Mouse (Mus musculus) layer of hippocampus, adult 9-11 months (tissue): ENCODE results near the gene Psmd3.
"Not testable (repeated sequence)": the region's sequence is repeated elsewhere in the genome, so short reads cannot be mapped to it uniquely, and the experiment has no call there.

Source experiments
- DNase-seq: peaks from one replicate; pipeline ENCODE4 v3.0.0; 2022

The Psmd3 gene

DNA sequence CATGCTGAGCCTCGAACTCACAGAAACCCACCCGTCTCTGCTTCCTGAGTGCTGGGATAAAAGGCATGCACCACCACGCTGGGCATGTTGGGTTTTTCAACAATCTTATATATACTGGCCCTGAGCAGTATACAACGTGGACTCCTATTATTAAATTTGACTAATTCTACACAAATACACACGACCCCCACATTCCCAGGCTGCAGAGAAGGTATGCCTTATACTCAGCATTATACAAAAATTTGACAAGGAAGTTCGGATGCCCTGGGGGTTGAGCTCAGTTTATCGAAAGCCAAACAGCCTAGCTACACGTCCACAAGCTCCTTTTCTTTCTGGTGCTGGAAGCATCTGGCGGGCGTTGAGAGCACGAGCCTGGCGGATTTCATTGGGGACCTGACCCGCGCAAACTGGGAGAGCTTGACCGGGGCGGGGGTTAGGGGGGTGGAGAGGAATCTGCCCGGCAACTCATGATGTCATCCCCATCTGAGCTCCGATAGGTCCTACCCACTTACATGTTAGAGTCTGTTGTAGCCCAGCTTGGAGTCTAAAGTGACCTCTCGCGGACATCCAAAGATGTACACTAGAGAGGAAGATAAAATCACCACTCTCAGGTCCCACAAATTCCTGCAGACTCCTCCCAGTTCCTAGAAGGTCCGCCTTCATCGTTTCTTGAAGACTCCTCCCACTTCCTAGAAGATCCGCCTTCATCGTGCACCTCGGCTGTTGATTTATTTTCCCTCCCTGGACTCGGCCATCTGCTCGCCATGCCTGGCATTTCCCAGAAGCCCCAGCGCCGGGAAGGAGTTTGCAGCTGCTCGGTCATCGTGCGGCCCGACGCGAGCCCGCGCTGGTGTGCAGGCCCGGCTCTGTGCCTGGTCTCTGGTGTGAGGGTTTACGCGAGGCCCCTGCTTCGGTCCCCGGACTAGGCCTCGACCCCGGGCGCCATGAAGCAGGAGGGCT, at the start of gene Psmd3:
Psmd3 (plus strand) TSS at position 769 of the 960 bp plus-strand sequence.
- DNase-seq, result peak; percentile 97

DNA sequence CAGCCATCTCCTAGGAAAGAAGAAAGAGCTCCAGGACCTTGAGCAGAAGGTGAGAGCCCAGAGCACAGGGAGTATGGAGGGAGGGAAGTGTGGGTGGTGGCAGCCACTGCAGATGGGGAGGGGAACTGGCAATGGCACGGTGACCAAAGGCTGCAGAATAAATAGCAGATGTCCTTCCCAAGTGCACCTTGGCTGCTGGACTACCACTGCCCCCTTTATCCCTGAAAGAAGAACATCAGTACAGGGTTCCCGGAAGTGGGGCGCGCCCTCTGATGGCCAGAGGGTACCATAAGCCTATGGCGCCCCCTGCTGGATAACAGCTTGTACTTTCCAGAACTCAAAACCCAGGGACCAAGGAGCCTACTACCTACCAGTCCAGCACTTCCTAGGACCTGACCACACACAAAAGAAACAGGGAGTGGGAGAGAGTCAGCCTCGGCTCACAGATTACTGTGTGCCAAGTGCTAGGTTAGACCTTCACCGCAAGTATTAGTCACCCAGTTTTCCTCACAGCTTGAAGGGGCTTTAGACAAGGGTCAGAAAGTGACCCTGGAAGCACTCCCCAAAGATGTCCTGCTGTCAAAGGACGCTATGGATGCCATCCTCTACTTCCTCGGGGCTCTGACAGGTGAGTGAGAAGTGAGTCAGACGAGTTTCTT, 46.9 kb upstream of the Psmd3 start:
- DNase-seq, result not testable (repeated sequence)

DNA sequence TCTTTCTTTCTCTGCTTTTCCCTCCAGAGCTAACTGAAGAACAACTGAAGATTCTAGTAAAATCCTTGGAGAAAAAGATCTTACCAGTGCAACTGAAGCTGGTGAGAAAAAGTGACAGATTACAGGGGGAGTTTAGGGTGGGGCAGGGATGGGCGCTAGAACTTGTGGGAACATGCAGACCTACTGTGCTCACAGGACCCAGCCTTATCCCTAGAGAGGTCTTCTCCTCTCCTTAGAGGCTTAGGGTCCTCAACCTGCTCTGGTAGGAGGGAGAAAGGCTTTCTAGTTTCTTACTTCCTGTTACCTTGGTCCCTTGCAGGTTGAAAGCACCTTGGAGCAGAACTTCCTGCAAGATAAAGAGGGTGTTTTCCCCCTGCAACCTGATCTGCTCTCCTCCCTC, 44.9 kb upstream of the Psmd3 start:
- no peak for DNase-seq

DNA sequence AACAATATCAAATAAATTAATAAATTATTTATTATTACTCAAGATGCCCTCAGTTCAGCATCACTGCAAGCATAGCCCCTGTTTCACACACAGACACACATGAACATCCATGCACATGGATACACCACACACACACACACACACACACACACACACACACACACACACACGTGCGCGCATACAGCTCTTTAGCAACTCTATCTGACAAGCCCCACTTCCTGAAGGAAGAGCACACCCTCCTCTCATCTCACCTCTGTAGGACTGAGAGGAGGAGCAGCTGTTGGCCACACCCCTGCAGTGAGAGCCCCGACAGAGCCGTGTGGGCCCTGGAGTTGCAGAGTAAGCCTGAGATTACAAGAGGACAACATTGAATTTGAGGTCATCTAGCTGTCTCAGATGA, 42.3 kb upstream of the Psmd3 start:
- no peak for DNase-seq

DNA sequence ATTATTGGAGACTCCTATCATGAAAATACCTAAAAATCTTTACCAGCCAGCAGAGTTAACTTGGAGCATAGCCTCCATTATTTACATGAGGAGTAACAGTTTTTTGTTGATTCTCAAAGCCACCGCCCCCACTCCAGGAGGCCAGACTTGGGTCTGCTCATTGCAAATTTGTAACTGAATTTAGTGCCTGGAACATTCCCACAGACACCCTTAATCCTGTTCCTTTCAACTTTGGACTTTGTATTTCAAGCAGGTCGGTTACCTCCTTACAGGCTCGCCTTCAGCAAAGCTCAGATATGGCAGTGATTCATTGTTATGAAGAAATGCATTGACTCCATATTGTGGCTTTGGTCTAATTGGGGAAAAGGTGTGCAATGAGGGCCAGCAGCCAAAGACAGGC, 37.6 kb upstream of the Psmd3 start:
- DNase-seq, result no peak

DNA sequence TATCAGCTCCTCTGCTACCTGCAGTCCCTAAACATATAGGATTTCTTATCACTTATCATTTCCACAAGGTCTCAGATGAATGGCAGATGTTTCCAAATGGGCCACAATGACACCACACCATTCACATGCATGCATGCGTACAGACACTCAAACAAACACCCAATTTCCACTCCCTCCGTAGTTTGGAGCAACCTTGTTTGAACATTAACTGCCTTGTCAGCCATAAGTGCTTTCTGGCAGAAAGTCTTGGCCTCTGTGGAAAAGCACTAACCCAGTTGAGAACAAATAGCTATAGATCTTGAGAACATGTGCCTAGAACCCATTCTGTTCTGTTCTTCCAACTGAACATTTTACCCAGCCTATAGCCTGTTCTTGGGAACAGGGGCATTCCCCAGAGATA, 36.4 kb upstream of the Psmd3 start:
- DNase-seq, result no peak

DNA sequence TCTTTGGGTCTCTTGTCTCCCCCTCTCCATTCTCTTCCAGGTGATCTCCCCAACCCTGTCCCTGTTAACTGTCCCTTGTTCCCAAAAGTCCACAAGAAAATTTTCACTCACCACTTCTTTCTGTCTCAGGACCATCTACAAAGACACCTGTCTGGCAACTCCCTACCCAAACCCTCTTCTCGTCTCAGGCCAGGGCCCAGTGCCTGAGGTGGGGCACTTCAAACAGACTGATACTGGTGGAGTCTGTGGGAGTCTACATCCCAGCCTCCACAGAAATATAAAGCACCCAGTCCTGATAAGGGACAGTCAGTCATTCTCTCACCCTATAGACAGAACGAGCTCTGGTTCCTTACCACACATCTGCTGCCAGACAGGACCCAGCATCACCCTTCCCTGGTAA, 35.9 kb upstream of the Psmd3 start, which contains the start of gene Gsdma2:
Gsdma2 (plus strand) TSS at position 301 of the 400 bp plus-strand sequence.
- no peak for DNase-seq

DNA sequence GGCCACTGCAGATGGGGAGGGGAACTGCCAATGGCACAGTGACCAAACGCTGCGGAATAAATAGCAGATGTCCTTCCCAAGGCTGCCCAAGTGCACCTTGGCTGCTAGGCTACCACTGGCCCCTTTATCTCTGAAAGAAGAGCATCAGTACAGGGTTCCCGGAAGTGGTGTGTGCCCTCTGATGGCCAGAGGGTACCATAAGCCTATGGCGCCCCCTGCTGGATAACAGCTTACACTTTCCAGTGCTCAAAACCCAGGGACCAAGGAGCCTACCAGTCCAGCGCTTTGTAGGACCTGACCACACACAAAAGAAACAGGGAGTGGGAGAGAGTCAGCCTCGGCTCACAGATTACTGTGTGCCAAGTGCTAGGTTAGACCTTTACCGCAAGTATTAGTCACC, 27.3 kb upstream of the Psmd3 start:
- peak; percentile 11 for DNase-seq

DNA sequence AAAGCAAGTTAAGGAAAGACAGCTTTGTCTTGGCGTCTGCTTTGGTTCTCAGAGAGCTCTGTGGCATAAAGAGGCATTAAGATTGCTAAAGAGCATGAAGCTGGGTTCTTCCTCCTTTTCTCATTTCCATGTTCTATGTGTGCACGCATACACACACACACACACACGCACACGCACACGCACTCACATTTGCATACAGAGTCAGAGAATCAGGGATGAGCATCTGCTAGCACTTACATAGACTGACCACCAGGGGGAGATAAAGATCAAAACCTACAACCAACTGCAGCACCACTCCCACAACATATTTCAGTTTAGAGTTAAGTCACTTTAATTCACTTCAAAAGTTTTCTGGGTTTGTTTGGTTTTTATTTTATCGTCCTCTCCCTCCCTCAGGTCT, 21.8 kb upstream of the Psmd3 start:
- peak; percentile 65 for DNase-seq

DNA sequence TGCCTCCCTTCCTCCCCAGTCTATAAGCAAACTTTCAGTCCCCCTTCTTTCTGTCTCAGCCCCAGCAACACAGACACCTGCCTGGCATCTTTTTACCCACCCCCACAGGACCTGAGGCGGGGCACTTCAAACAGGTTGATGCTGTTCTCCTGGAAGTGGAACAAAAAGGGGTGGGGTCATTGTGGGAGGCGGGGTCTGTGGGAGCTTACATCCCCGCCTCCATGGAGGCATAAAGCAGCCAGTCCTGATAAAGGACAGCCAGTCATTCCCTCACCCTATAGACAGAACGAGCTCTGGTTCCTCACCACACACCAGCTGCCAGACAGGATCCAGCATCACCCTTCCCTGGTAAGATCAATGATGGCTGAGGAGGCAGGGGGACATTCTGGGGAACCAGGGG, 18.3 kb upstream of the Psmd3 start, which contains the start of gene Gsdma:
Gsdma (plus strand) TSS at position 261 of the 400 bp plus-strand sequence.
- no peak for DNase-seq

DNA sequence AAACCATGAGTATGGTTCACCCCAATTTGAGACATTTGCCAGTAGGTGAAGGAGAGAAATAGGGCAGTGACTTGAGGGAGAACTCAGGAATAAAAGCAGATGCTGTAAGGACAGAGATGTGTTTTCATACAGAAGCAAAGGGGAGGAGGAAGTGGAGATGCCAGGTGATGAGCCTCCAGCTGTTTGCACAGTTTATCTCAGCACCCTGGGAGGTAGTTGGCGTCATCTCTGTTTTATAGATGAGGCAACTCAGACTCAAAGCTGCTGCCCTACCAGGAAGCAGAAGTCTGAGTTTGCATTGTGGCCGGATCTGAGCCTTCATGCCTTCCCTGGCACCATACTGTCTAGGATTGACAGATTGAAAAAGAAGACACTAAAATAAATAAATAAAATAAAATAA, 13.4 kb upstream of the Psmd3 start:
- DNase-seq, result no peak

DNA sequence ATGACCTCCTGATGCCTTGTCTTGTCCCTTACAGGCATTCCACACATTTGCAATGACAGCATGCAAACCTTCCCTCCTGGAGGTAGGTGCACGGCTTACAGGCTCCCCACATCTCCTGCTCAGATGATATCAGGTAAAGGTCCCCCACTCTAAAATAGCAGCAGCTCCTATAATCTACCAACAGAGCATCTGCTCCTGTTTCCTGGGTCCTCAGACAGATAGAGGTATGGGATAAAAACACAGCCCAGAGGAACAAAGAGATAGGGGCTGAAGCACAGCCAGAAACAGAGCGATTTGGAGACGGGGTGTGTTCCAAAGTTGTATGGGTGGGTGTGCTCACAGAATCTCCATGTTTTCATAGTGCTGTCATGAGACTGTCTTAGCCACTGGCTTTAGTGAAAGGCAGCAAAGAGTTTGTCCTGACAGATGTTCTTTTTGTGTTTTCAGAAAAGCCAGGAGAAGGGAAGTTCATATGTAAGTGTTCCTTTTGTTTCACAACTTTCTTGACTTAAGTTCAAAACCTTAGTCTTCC, 11.0 kb upstream of the Psmd3 start:
- DNase-seq, result no peak

DNA sequence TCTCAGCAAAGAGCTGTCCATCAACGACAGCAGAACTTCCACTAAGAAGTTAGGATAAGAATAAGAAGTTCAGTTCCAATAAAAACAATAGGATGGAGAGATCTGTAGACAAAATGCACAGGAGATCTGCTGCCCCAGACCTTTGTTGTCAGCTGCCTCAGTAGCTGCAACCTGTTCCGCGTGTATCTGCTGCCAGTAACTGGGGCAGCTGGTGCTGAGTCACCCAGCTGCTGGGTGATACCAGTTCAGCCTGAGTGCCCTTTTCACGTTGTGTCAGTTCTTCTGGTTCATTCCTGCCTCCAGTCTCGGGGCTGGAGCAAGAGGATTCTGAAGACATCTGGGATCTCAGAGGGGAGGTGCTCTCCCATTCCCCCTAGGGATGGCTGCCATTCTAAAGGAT, 10.5 kb upstream of the Psmd3 start:
- no peak for DNase-seq

DNA sequence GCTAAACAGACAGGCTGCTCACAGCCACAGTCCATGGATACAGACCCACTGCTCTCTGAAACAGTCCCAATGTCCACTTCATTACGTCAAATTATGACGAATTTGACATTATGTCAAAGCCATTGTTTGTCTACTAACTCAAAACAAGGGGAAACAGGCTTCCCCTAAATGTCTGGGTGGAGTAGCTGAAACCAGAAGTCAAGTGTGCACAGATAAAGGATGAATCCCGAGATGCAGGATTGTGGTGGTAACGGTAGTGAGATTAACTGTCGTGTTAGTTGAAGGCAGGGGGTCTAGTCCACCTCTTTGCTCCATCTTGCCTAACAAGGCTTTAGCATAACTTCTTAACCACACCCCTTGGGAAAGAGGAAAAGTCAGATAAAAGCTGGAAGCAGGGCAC, 9.9 kb upstream of the Psmd3 start:
- DNase-seq, result no peak

DNA sequence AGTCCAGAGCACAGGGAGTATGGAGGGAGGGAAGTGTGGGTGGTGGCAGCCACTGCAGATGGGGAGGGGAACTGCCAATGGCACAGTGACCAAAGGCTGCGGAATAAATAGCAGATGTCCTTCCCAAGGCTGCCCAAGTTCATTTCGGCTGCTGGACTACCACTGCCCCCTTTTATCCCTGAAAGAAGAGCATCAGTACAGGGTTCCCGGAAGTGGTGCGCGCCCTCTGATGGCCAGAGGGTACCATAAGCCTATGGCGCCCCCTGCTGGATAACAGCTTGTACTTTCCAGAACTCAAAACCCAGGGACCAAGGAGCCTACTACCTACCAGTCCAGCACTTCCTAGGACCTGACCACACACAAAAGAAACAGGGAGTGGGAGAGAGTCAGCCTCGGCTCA, 9.2 kb upstream of the Psmd3 start:
- not testable (repeated sequence) for DNase-seq

DNA sequence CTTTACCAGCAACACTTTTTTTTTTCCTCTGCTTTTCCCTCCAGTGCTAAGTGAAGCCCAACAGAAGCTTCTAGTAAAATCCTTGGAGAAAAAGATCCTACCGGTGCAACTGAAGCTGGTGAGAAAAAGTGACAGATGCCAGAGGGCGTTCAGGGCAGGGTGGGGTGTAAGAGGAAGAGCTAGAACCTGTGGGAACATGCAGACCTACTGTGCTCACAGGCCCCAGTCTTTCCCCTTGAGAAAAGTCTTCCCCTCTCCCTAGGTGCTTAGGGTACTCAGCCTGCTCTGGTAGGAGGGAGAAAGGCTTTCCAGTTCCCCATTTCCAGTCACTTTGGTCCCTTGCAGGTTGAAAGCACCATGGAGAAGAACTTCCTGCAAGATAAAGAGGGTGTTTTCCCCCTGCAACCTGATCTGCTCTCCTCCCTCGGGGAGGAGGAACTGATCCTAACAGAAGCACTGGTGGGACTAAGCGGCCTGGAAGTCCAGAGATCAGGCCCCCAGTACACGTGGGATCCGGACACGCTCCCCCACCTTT, 6.5 kb upstream of the Psmd3 start:
- no peak for DNase-seq

DNA sequence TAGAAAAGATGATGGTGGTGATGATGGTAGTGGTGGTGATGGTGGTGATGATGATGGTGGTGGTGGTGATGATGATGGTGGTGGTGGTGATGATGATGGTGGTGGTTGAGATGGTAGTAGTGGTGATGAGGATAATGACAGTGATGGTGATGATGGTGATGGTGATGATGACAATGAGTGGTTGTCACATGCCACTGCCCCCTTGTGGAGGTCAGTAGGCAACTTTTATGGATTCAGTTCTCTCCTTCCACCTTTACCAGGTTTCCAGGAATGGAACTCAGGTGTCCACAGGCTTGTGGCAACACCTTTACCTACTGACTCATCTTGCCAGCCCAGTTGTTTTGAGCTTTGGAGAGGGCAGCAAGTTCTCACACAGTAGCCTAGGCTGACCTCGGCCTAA, 2.3 kb upstream of the Psmd3 start:
- DNase-seq, result no peak

DNA sequence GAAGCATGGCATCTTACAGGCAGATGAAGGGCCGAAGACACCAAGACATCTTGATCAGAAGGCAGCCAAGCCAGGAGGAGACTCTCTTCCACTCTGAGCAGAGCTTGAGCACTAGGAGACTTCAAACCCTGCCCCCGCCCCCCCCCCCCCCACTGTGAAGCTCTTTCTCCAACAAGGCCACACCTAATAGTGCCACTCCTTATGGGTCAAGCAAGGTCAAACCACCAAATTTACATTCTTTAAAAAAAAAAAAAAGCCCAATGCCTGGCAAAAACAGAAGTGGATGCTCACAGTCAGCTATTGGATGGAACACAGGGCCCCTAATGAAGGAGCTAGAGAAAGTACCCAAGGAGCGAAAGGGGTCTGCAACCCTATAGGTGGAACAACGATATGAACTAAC, 1.8 kb upstream of the Psmd3 start:
- not testable (repeated sequence) for DNase-seq

DNA sequence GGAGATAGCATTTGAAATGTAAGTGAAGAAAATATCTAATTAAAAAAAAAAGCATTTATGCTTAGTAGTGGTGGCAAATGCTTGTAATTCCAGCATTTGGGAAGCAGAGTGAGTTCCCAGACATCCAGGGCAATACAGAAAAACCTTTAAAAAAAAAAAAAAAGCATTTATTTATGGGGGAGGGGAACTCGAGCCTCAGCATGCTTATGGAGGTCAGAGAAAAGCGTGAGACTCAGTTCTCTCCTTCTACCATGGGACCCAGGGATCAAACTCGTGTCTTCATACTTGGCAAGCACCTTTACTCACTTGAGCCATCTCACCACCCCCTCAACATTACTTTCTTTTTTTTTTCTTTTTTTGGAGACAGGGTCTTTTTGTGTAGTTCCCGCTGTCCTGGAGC, 1.2 kb upstream of the Psmd3 start:
- DNase-seq, result no peak

DNA sequence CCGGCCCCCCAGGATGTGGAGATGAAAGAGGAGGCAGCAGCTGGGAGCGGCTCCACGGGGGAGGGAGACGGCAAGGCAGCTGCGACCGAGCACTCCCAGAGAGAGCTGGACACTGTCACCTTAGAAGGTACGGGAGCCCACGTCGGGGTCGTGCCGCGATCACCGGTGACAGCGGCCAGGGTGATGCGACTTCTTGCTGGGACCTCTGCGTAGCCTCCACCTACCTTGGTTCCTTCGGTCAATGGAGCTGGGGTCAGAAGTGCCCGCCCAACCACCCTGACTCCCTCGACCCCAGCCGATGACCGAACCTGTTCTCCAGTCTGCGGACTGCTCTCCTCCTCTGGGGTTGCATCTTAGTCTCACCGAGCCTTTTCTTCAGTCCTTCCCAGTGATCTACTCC, 457 bp downstream of the Psmd3 start:
- DNase-seq, result no peak

DNA sequence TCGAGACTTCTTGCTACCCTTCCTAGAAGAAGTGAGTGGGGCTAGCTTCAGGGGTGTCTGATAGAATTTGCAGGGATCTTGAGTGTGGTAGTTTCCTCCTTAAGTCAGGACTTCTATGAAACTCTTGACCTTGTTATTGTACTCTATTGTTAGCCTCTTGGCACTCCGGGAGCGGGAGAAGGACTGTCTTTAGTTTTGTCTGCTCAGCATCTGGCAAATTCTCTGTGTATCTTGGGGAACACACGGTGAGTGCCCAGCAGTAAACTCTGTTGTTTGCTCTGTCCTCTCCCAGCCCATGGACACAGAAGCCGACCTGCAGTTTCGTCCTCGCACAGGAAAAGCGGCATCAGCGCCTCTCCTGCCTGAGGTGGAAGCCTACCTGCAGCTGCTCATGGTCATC, 3.3 kb downstream of the Psmd3 start:
- no peak for DNase-seq

DNA sequence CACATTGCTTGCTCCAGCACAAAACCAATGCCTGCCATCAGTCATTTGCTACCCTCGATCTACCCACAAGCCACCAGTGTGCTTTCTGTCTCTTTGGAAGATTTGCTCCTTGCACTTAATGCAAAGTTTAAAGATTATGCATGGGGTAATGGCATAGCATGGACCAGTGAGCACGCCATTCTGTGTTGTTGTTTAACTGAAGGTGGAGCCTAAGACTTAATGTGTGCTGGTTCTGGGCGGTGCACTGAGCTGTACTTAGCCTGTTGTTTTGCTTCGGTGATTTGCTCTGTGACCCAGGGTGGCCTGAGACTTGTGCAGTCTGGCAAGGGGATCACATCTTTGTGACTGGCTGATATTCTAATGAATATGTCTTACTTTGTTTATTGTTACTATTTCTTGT, 4.6 kb downstream of the Psmd3 start:
- no peak for DNase-seq

DNA sequence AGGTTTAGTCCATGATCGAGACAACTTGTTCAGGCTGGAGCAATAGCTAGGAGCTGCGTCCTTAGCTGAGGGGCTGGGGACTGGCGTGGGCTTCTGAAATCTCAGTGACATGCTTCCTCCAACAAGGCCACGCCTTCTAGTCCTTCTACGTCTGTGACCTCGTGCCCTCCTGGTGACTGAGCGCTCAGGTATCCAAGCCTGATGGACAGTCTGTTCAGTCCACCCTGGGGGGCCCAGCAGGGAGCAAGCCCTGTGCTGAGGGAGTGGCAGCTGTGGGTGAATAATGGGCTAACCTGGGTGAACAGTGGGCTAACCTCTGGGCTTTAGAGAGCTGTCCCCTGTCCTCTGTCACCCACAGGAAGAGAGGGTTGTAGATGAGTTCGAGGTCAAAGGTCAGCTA, 5.7 kb downstream of the Psmd3 start:
- DNase-seq, result no peak

DNA sequence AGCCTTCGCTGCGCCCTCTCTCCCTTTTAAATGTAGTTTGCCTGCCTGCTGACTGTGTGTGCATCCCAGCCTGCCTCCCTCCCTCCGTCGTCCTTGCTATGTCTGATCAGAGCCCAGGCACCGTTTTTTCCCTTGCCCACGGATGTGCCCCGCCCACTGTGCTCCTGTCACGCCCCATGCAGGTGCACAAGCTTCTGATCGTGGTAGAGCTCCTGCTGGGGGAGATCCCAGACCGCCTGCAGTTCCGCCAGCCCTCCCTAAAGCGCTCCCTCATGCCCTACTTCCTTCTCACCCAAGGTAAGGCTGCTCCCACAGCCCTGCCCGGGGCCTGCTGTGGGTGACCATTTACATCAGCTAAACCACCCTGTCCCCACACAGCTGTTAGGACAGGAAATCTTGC, 10.8 kb downstream of the Psmd3 start:
- no peak for DNase-seq
